Mouse (Mus musculus) cortical plate, adult 2 months (tissue): ENCODE measurements at regions not wholly inside any gene's neighbourhood (a gene's known extent, or its start where the extent isn't known, plus 50 kb on each side); places are given as distances from the start of the nearest gene placed in this dataset.

ENCODE experiments used
- CTCF ChIP-seq: fragments of 200-500 bp; IDR thresholded peaks from 2 replicates; pipeline ENCODE4 v1.5.1; 2011; ENCODE audit warnings: mild to moderate bottlenecking, control low read depth, low read length; ENCODE audit not compliant: insufficient read depth; ENCODE audit errors: extremely low read depth
- POLR2A ChIP-seq: fragments of 200-500 bp; IDR thresholded peaks from 2 replicates; pipeline ENCODE4 v1.6.1; 2011; ENCODE audit warnings: mild to moderate bottlenecking, low read length, control low read depth; ENCODE audit not compliant: insufficient read depth; ENCODE audit errors: extremely low read depth

- no peak for TF ChIP-seq CTCF
- TF ChIP-seq POLR2A: no peak
These were observed 269.9 kb upstream of the Arglu1 start for GRCm38 (mm10) chr8:8960221-8960620.
